Mouse (Mus musculus): ENCODE measurements around the gene Ttll11. TPM values are rescaled to one million over a fixed set of nuclear protein-coding genes. Genes with fewer than 3 reads are reported as not detected.

The Ttll11 gene
- polyA plus RNA-seq, 1 experiment from 2014 or later, result 6.1 TPM

- H3K4me3 ChIP-seq, result no peak overlapping the region
- no peaks in the 10 kb centered on the region for H3K36me3 ChIP-seq
- WGBS, result 82% methylated on average over 4 of the region's 4 CpGs
- no peaks in the 10 kb centered on the region for H3K9me3 ChIP-seq
- H3K27ac ChIP-seq (replicated peaks), result no peak overlapping the region
- ATAC-seq (ENCODE audit: low FRiP score, low read depth), result no peak
- H3K4me1 ChIP-seq (replicated peaks), result no peaks in the 10 kb centered on the region
- no peak overlapping the region for H3K9ac ChIP-seq
- no peak overlapping the region for H3K4me2 ChIP-seq
- H3K27me3 ChIP-seq, result no peaks in the 10 kb centered on the region
Measured at GRCm38 (mm10) chr2:35924947-35925346, 54.8 kb downstream of the Ttll11 start.

- H3K4me1 ChIP-seq (replicated peaks), result no peaks in the 10 kb centered on the region
- H3K4me3 ChIP-seq, result no peak overlapping the region
- H3K27ac ChIP-seq (replicated peaks), result no peak overlapping the region
- no peak for ATAC-seq (ENCODE audit: low FRiP score, low read depth)
- H3K9me3 ChIP-seq, result no peaks in the 10 kb centered on the region
- H3K36me3 ChIP-seq, result no peaks in the 10 kb centered on the region
- no peaks in the 10 kb centered on the region for H3K27me3 ChIP-seq
- H3K4me2 ChIP-seq, result no peak overlapping the region
- H3K9ac ChIP-seq, result no peak overlapping the region
- WGBS, result 87% methylated on average over 3 of the region's 3 CpGs
Measured at GRCm38 (mm10) chr2:35922956-35923355, 56.8 kb downstream of the Ttll11 start.

- Histone ChIP-seq H3K4me1 (replicated peaks) (no peaks in the 10 kb centered on the region), H3K27me3 (no peaks in the 10 kb centered on the region), H3K9me3 (no peaks in the 10 kb centered on the region), H3K4me2 (no peak overlapping the region), H3K9ac (no peak overlapping the region), H3K4me3 (no peak overlapping the region), H3K36me3 (no peaks in the 10 kb centered on the region), H3K27ac (replicated peaks) (no peak overlapping the region)
- WGBS, result 80% methylated on average over 4 of the region's 4 CpGs
- ATAC-seq (ENCODE audit: low FRiP score, low read depth), result no peak
Measured at GRCm38 (mm10) chr2:35912090-35912489, 67.6 kb downstream of the Ttll11 start.

- WGBS, result 81% methylated on average over 1 of the region's 1 CpGs
- H3K4me1 ChIP-seq (replicated peaks), result no peaks in the 10 kb centered on the region
- no peak overlapping the region for H3K4me2 ChIP-seq
- H3K27me3 ChIP-seq, result no peaks in the 10 kb centered on the region
- no peaks in the 10 kb centered on the region for H3K36me3 ChIP-seq
- no peak overlapping the region for H3K9ac ChIP-seq
- ATAC-seq (ENCODE audit: low FRiP score, low read depth), result no peak
- H3K4me3 ChIP-seq, result no peak overlapping the region
- H3K9me3 ChIP-seq, result no peaks in the 10 kb centered on the region
- H3K27ac ChIP-seq (replicated peaks), result no peak overlapping the region
Measured at GRCm38 (mm10) chr2:35911675-35912074, 68.0 kb downstream of the Ttll11 start.

- H3K27me3 ChIP-seq, result no peaks in the 10 kb centered on the region
- no peak overlapping the region for H3K4me3 ChIP-seq
- no peak for ATAC-seq (ENCODE audit: low FRiP score, low read depth)
- H3K36me3 ChIP-seq, result no peaks in the 10 kb centered on the region
- no peak overlapping the region for H3K9ac ChIP-seq
- H3K4me2 ChIP-seq, result no peak overlapping the region
- H3K9me3 ChIP-seq, result no peaks in the 10 kb centered on the region
- H3K27ac ChIP-seq (replicated peaks), result no peak overlapping the region
- 66% methylated on average over 9 of the region's 9 CpGs for WGBS
- H3K4me1 ChIP-seq (replicated peaks), result peaks cover 6% of the 10 kb centered on the region; the same call in 1 of the 2 replicates
Measured at GRCm38 (mm10) chr2:35910740-35911139, 69.0 kb downstream of the Ttll11 start.

GRCm38 (mm10) chr2:35909353-35909752 is 70.4 kb downstream of the Ttll11 start:
- ATAC-seq (ENCODE audit: low FRiP score, low read depth), result no peak

GRCm38 (mm10) chr2:35907578-35907977 is 72.1 kb downstream of the Ttll11 start:
- no peak overlapping the region for H3K9ac ChIP-seq
- H3K36me3 ChIP-seq, result no peaks in the 10 kb centered on the region
- H3K4me2 ChIP-seq, result no peak overlapping the region
- no peaks in the 10 kb centered on the region for H3K9me3 ChIP-seq
- H3K27me3 ChIP-seq, result no peaks in the 10 kb centered on the region
- ATAC-seq (ENCODE audit: low FRiP score, low read depth), result no peak
- WGBS, result 81% methylated on average over 6 of the region's 6 CpGs
- no peak overlapping the region for H3K27ac ChIP-seq (replicated peaks)
- H3K4me3 ChIP-seq, result no peak overlapping the region
- peaks cover 6% of the 10 kb centered on the region; the same call in 1 of the 2 replicates for H3K4me1 ChIP-seq (replicated peaks)

More at GRCm38 (mm10) chr2:35909353-35909752, 70.4 kb downstream of the Ttll11 start:
- Histone ChIP-seq H3K9me3 (no peaks in the 10 kb centered on the region), H3K36me3 (no peaks in the 10 kb centered on the region), H3K4me2 (no peak overlapping the region), H3K4me1 (replicated peaks) (peaks cover 6% of the 10 kb centered on the region; the same call in 1 of the 2 replicates), H3K27ac (replicated peaks) (no peak overlapping the region), H3K27me3 (no peaks in the 10 kb centered on the region), H3K9ac (no peak overlapping the region), H3K4me3 (no peak overlapping the region)
- WGBS, result 96% methylated on average over 4 of the region's 4 CpGs

- Histone ChIP-seq H3K4me3 (no peak overlapping the region), H3K36me3 (no peaks in the 10 kb centered on the region), H3K4me2 (no peak overlapping the region), H3K9me3 (no peaks in the 10 kb centered on the region), H3K27me3 (no peaks in the 10 kb centered on the region), H3K9ac (no peak overlapping the region), H3K4me1 (replicated peaks) (peaks cover 6% of the 10 kb centered on the region; the same call in 1 of the 2 replicates), H3K27ac (replicated peaks) (peak overlapping the region; percentile 54; the same call in 1 of the 2 replicates)
- peak; percentile 80 for ATAC-seq (ENCODE audit: low FRiP score, low read depth)
- WGBS, result 17% methylated on average over 11 of the region's 11 CpGs
Measured at GRCm38 (mm10) chr2:35906174-35906798, 73.4 kb downstream of the Ttll11 start.

- WGBS, result 87% methylated on average over 2 of the region's 2 CpGs
- H3K27me3 ChIP-seq, result no peaks in the 10 kb centered on the region
- H3K4me2 ChIP-seq, result no peak overlapping the region
- no peak overlapping the region for H3K27ac ChIP-seq (replicated peaks)
- no peaks in the 10 kb centered on the region for H3K4me1 ChIP-seq (replicated peaks)
- H3K9me3 ChIP-seq, result no peaks in the 10 kb centered on the region
- no peak for ATAC-seq (ENCODE audit: low FRiP score, low read depth)
- H3K36me3 ChIP-seq, result no peaks in the 10 kb centered on the region
- no peak overlapping the region for H3K9ac ChIP-seq
- no peak overlapping the region for H3K4me3 ChIP-seq
Measured at GRCm38 (mm10) chr2:35900845-35901244, 78.9 kb downstream of the Ttll11 start.

- H3K9ac ChIP-seq, result no peak overlapping the region
- H3K4me1 ChIP-seq (replicated peaks), result no peaks in the 10 kb centered on the region
- no peak overlapping the region for H3K4me2 ChIP-seq
- no peak overlapping the region for H3K27ac ChIP-seq (replicated peaks)
- H3K36me3 ChIP-seq, result no peaks in the 10 kb centered on the region
- H3K9me3 ChIP-seq, result no peaks in the 10 kb centered on the region
- WGBS, result 93% methylated on average over 3 of the region's 3 CpGs
- no peaks in the 10 kb centered on the region for H3K27me3 ChIP-seq
- no peak overlapping the region for H3K4me3 ChIP-seq
- no peak for ATAC-seq (ENCODE audit: low FRiP score, low read depth)
Measured at GRCm38 (mm10) chr2:35899712-35900111, 80.0 kb downstream of the Ttll11 start.

GRCm38 (mm10) chr2:35899135-35899474 is 80.6 kb downstream of the Ttll11 start:
- Histone ChIP-seq H3K4me1 (replicated peaks) (no peaks in the 10 kb centered on the region), H3K27me3 (no peaks in the 10 kb centered on the region), H3K36me3 (no peaks in the 10 kb centered on the region), H3K4me2 (no peak overlapping the region), H3K27ac (replicated peaks) (no peak overlapping the region), H3K9ac (no peak overlapping the region), H3K9me3 (no peaks in the 10 kb centered on the region), H3K4me3 (no peak overlapping the region)
- WGBS, result 93% methylated on average over 4 of the region's 4 CpGs
- ATAC-seq (ENCODE audit: low FRiP score, low read depth), result no peak

- Histone ChIP-seq H3K27me3 (no peaks in the 10 kb centered on the region), H3K4me2 (no peak overlapping the region), H3K36me3 (no peaks in the 10 kb centered on the region), H3K27ac (replicated peaks) (no peak overlapping the region), H3K9me3 (no peaks in the 10 kb centered on the region), H3K9ac (no peak overlapping the region), H3K4me3 (no peak overlapping the region), H3K4me1 (replicated peaks) (no peaks in the 10 kb centered on the region)
- ATAC-seq (ENCODE audit: low FRiP score, low read depth), result no peak
- 85% methylated on average over 6 of the region's 6 CpGs for WGBS
Measured at GRCm38 (mm10) chr2:35898425-35899134, 81.1 kb downstream of the Ttll11 start.

All from hindbrain, embryonic 15.5 days (tissue).